Mouse (Mus musculus) thymus, postnatal 10 days (tissue): ENCODE data around the gene Alkbh1.

Experiments used
- DNase-seq, 2 experiments: peaks; one replicate each; pipeline ENCODE4 v3.0.0; 2021; ENCODE audit warnings: low spot score in 2 of 2

Gene Alkbh1

DNA sequence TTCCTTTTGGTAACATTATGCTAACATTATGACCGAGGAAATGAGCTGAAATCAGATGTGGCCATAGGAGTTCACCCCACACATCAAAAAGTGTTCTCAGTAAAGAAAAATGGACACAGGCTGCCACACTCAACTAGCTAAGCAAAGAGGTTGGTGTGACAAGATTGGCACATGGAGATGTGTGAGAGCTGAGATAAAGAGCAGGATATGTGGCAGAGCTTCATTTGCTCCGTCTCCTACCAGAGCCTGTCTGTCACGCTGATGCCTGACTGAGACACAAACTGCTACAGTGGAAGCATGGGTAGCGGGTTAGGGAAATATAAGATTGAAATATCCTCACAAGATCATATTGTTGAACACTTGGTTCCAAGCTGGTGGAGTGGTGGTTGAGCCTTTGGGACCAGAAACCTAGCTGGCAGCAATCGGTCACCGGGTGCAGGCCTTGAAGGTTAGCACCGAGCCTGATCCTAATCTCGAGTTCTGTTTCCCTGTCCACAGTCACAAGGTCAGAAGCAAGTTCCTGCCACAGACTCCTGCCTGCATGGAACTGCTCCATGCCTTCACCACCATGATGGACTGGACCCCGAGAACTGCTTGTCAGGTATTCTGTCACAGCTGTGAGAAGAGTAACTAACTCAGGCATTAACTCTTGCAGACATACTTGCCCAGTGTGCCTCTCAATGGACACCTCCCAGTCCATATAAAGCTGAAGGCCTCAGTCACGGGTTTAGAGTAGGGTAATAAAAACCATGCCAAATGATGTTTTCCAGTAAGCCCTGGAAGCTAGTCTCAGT, 63.0 kb downstream of the Alkbh1 start:
- no peak for DNase-seq

GRCm38 (mm10) chr12:87379496-87379895, 64.3 kb downstream of the Alkbh1 start:
- DNase-seq, result no peak
